Mouse (Mus musculus) stomach, embryonic 15.5 days (tissue): ENCODE data around the gene Gm10073. TPM values are rescaled to one million over a fixed set of nuclear protein-coding genes. Genes with fewer than 3 reads are reported as not detected.

Experiments used
- ATAC-seq: fragments of 200-750 bp; cut with Nextera tagmentation; 2 replicates; pipeline ENCODE4 v1.8.0; 2017; ENCODE audit warnings: low read depth, moderate number of reproducible peaks, moderate TSS enrichment; ENCODE audit not compliant: insufficient read depth, low FRiP score
- H3K27ac ChIP-seq: fragments of 300-500 bp; sonication (generic); 2 replicates; pipeline ENCODE4 v1.5.1; 2015; ENCODE audit warnings: mild to moderate bottlenecking, inconsistent platforms
- H3K27me3 ChIP-seq: fragments of 300-500 bp; sonication (generic); replicated peaks from 2 replicates; pipeline ENCODE4 v1.6.1; 2015; ENCODE audit warnings: inconsistent platforms
- H3K36me3 ChIP-seq: fragments of 300-500 bp; sonication (generic); 2 replicates; pipeline ENCODE4 v1.6.1; 2015; ENCODE audit warnings: inconsistent platforms
- H3K4me1 ChIP-seq: fragments of 300-500 bp; sonication (generic); 2 replicates; pipeline ENCODE4 v1.6.1; 2015; ENCODE audit warnings: inconsistent platforms
- H3K4me2 ChIP-seq: fragments of 300-500 bp; sonication (generic); 2 replicates; pipeline ENCODE4 v1.6.1; 2015; ENCODE audit warnings: mild to moderate bottlenecking, inconsistent platforms
- H3K4me3 ChIP-seq: fragments of 300-500 bp; sonication (generic); replicated peaks from 2 replicates; pipeline ENCODE4 v1.5.1; 2015; ENCODE audit warnings: inconsistent platforms
- H3K9ac ChIP-seq: fragments of 300-500 bp; sonication (generic); 2 replicates; pipeline ENCODE4 v1.6.1; 2015; ENCODE audit warnings: inconsistent platforms
- H3K9me3 ChIP-seq: fragments of 300-500 bp; sonication (generic); 2 replicates; pipeline ENCODE4 v1.6.1; 2016; ENCODE audit warnings: inconsistent platforms
- WGBS: fragments of 180-500 bp; shearing (Covaris S2); methylation state at CpG from one replicate; pipeline ENCODE4 v1.1.7; 2015; 5-methylcytosine and 5-hydroxymethylcytosine counted together
- polyA plus RNA-seq: library from polyadenylated mRNA; unstranded; fragments of >200 nt; fragmentation: Nextera tagmentation; extraction: Ambion mirVana; gene quantifications from 2 replicates; pipeline ENCODE4 v1.2.1, GENCODE M21; 2015

Gm10073 gene
- polyA plus RNA-seq, 1 experiment from 2014 or later: 48.1 TPM

GRCm38 (mm10) chr8:106570386-106570785, 2.9 kb downstream of the Gm10073 start:
- peak; percentile 65; the same call in 1 of the 2 replicates for ATAC-seq
- Histone ChIP-seq H3K4me2 (no peak overlapping the region), H3K36me3 (no peaks in the 10 kb centered on the region), H3K9ac (no peak overlapping the region), H3K27ac (peak overlapping the region; percentile 85), H3K9me3 (no peaks in the 10 kb centered on the region), H3K4me1 (0 out of 2 replicates have a peak, but pooled peaks cover 2% of the 10 kb centered on the region), H3K27me3 (no peaks in the 10 kb centered on the region), H3K4me3 (no peak overlapping the region)
- 68% methylated on average over 4 of the region's 4 CpGs for WGBS

- Histone ChIP-seq H3K9ac (no peak overlapping the region), H3K9me3 (no peaks in the 10 kb centered on the region), H3K27me3 (no peaks in the 10 kb centered on the region), H3K36me3 (no peaks in the 10 kb centered on the region), H3K4me3 (no peak overlapping the region), H3K4me2 (no peak overlapping the region), H3K27ac (no peak overlapping the region), H3K4me1 (0 out of 2 replicates have a peak, but pooled peaks cover 2% of the 10 kb centered on the region)
- WGBS: 73% methylated on average over 6 of the region's 7 CpGs
- no peak for ATAC-seq
Measured at GRCm38 (mm10) chr8:106569006-106569405, 4.3 kb downstream of the Gm10073 start.

- Histone ChIP-seq H3K4me3 (no peak overlapping the region), H3K4me1 (peaks cover 6% of the 10 kb centered on the region; the same call in 1 of the 2 replicates), H3K9me3 (no peaks in the 10 kb centered on the region), H3K9ac (no peak overlapping the region), H3K4me2 (no peak overlapping the region), H3K27ac (peak overlapping the region; percentile 83), H3K27me3 (no peaks in the 10 kb centered on the region), H3K36me3 (no peaks in the 10 kb centered on the region)
- ATAC-seq: peak; percentile 52
- 67% methylated on average over 3 of the region's 3 CpGs for WGBS
Measured at GRCm38 (mm10) chr8:106563691-106564182, 9.5 kb downstream of the Gm10073 start.

- Histone ChIP-seq H3K27ac (peak overlapping the region; percentile 49; the same call in 1 of the 2 replicates), H3K36me3 (no peaks in the 10 kb centered on the region), H3K4me2 (no peak overlapping the region)
Measured at GRCm38 (mm10) chr8:106561097-106561865, 12.0 kb downstream of the Gm10073 start.

GRCm38 (mm10) chr8:106559844-106560243, 13.4 kb downstream of the Gm10073 start:
- Histone ChIP-seq H3K27ac (no peak overlapping the region), H3K4me2 (no peak overlapping the region), H3K4me3 (no peak overlapping the region), H3K9me3 (no peaks in the 10 kb centered on the region), H3K9ac (no peak overlapping the region), H3K4me1 (peaks cover 8% of the 10 kb centered on the region; the same call in 1 of the 2 replicates), H3K27me3 (no peaks in the 10 kb centered on the region), H3K36me3 (0 out of 2 replicates have a peak, but pooled peaks cover 6% of the 10 kb centered on the region)
- WGBS: 44% methylated on average over 9 of the region's 9 CpGs
- no peak for ATAC-seq

More at GRCm38 (mm10) chr8:106561097-106561865, 12.0 kb downstream of the Gm10073 start:
- ATAC-seq: peak; percentile 72
- Histone ChIP-seq H3K4me3 (no peak overlapping the region), H3K9me3 (no peaks in the 10 kb centered on the region), H3K4me1 (peaks cover 8% of the 10 kb centered on the region; the same call in 1 of the 2 replicates), H3K9ac (no peak overlapping the region), H3K27me3 (no peaks in the 10 kb centered on the region)
- 26% methylated on average over 21 of the region's 21 CpGs for WGBS

- Histone ChIP-seq H3K4me2 (no peak overlapping the region), H3K4me3 (no peak overlapping the region), H3K27ac (no peak overlapping the region), H3K27me3 (no peaks in the 10 kb centered on the region), H3K36me3 (peaks cover 14% of the 10 kb centered on the region; the same call in 1 of the 2 replicates), H3K4me1 (peaks cover 2% of the 10 kb centered on the region; the same call in 1 of the 2 replicates), H3K9me3 (no peaks in the 10 kb centered on the region), H3K9ac (no peak overlapping the region)
- WGBS: 68% methylated on average over 6 of the region's 7 CpGs
- no peak for ATAC-seq
Measured at GRCm38 (mm10) chr8:106556068-106556645, 17.1 kb downstream of the Gm10073 start.

GRCm38 (mm10) chr8:106554011-106554410, 19.2 kb downstream of the Gm10073 start:
- H3K27me3 ChIP-seq: no peaks in the 10 kb centered on the region
- no peak overlapping the region for H3K4me2 ChIP-seq
- ATAC-seq: no peak
- H3K36me3 ChIP-seq: peaks cover 14% of the 10 kb centered on the region; the same call in 1 of the 2 replicates
- H3K27ac ChIP-seq: no peak overlapping the region
- H3K9ac ChIP-seq: no peak overlapping the region
- no peaks in the 10 kb centered on the region for H3K9me3 ChIP-seq
- 95% methylated on average over 5 of the region's 5 CpGs for WGBS
- peaks cover 2% of the 10 kb centered on the region; the same call in 1 of the 2 replicates for H3K4me1 ChIP-seq
- H3K4me3 ChIP-seq: no peak overlapping the region

- no peak overlapping the region for H3K9ac ChIP-seq
- H3K4me3 ChIP-seq: no peak overlapping the region
- H3K9me3 ChIP-seq: no peaks in the 10 kb centered on the region
- no peak for ATAC-seq
- 84% methylated on average over 1 of the region's 1 CpGs for WGBS
- H3K4me2 ChIP-seq: no peak overlapping the region
- H3K36me3 ChIP-seq: peaks cover 14% of the 10 kb centered on the region; the same call in 1 of the 2 replicates
- no peaks in the 10 kb centered on the region for H3K4me1 ChIP-seq
- H3K27me3 ChIP-seq: no peaks in the 10 kb centered on the region
- H3K27ac ChIP-seq: no peak overlapping the region
Measured at GRCm38 (mm10) chr8:106550906-106551305, 22.4 kb downstream of the Gm10073 start.

- no peak overlapping the region for H3K27ac ChIP-seq
- H3K4me2 ChIP-seq: no peak overlapping the region
- H3K9ac ChIP-seq: no peak overlapping the region
- H3K4me1 ChIP-seq: no peaks in the 10 kb centered on the region
- H3K9me3 ChIP-seq: no peaks in the 10 kb centered on the region
- ATAC-seq: no peak
- 75% methylated on average over 10 of the region's 10 CpGs for WGBS
- H3K4me3 ChIP-seq: no peak overlapping the region
- no peaks in the 10 kb centered on the region for H3K27me3 ChIP-seq
- H3K36me3 ChIP-seq: 0 out of 2 replicates have a peak, but pooled peaks cover 4% of the 10 kb centered on the region
Measured at GRCm38 (mm10) chr8:106548366-106548936, 24.8 kb downstream of the Gm10073 start.

- no peak overlapping the region for H3K27ac ChIP-seq
- H3K4me2 ChIP-seq: no peak overlapping the region
- H3K4me1 ChIP-seq: no peaks in the 10 kb centered on the region
- no peaks in the 10 kb centered on the region for H3K36me3 ChIP-seq
- H3K4me3 ChIP-seq: no peak overlapping the region
- 84% methylated on average over 7 of the region's 7 CpGs for WGBS
- no peaks in the 10 kb centered on the region for H3K27me3 ChIP-seq
- H3K9ac ChIP-seq: no peak overlapping the region
- no peaks in the 10 kb centered on the region for H3K9me3 ChIP-seq
- no peak for ATAC-seq
Measured at GRCm38 (mm10) chr8:106546746-106547145, 26.5 kb downstream of the Gm10073 start.

- Histone ChIP-seq H3K4me1 (no peaks in the 10 kb centered on the region), H3K9ac (no peak overlapping the region), H3K27me3 (no peaks in the 10 kb centered on the region), H3K4me3 (no peak overlapping the region), H3K9me3 (no peaks in the 10 kb centered on the region), H3K27ac (no peak overlapping the region), H3K4me2 (no peak overlapping the region), H3K36me3 (no peaks in the 10 kb centered on the region)
- WGBS: 84% methylated on average over 2 of the region's 2 CpGs
- no peak for ATAC-seq
Measured at GRCm38 (mm10) chr8:106545149-106545548, 28.1 kb downstream of the Gm10073 start.

- H3K4me1 ChIP-seq: no peaks in the 10 kb centered on the region
- 81% methylated on average over 8 of the region's 8 CpGs for WGBS
- H3K9ac ChIP-seq: no peak overlapping the region
- no peak overlapping the region for H3K4me2 ChIP-seq
- H3K9me3 ChIP-seq: no peaks in the 10 kb centered on the region
- no peak overlapping the region for H3K27ac ChIP-seq
- no peak for ATAC-seq
- H3K4me3 ChIP-seq: no peak overlapping the region
- H3K36me3 ChIP-seq: no peaks in the 10 kb centered on the region
- no peaks in the 10 kb centered on the region for H3K27me3 ChIP-seq
Measured at GRCm38 (mm10) chr8:106543043-106543442, 30.2 kb downstream of the Gm10073 start.
